Mouse (Mus musculus): ENCODE data around the gene Sh2d4b. TPM values are rescaled to one million over a fixed set of nuclear protein-coding genes. Genes with fewer than 3 reads are reported as not detected.

Gene Sh2d4b
- total RNA-seq, 4 experiments from 2014 or later: 1.6 to 2.7 (median 2.4) TPM

GRCm38 (mm10) chr14:40830505-40830904, 62.6 kb downstream of the Sh2d4b start:
- DNase-seq: no peak

- DNase-seq: no peak
Measured at GRCm38 (mm10) chr14:40830094-40830493, 63.0 kb downstream of the Sh2d4b start.

- DNase-seq: peak; percentile 58
Measured at GRCm38 (mm10) chr14:40818051-40818450, 75.0 kb downstream of the Sh2d4b start.

- no peak for DNase-seq
Measured at GRCm38 (mm10) chr14:40816715-40817114, 76.4 kb downstream of the Sh2d4b start.

- DNase-seq: no peak
Measured at GRCm38 (mm10) chr14:40791606-40792005, 101.5 kb downstream of the Sh2d4b start.

GRCm38 (mm10) chr14:40789110-40789509, 104.0 kb downstream of the Sh2d4b start:
- DNase-seq: no peak

- DNase-seq: peak; percentile 27
Measured at GRCm38 (mm10) chr14:40769097-40770090, 123.7 kb downstream of the Sh2d4b start.

Other genes with a start within 250 kb of the Sh2d4b start
- gene Tspan14, start 73.5 kb upstream of the Sh2d4b start, total RNA-seq (2022): 10 to 100 TPM; 31.2 to 34.6 (median 33.0) TPM
- gene Fam213a, start 120.5 kb upstream of the Sh2d4b start, total RNA-seq (2022): 10 to 100 TPM; 39.2 to 77.5 (median 71.6) TPM
- gene Dydc2, start 175.9 kb upstream of the Sh2d4b start, total RNA-seq (2022): 1 to 10 TPM in 3 of 4 experiments, under 1 TPM in 1; 0.93 to 2.4 (median 1.6) TPM
- gene Dydc1, start 179.6 kb upstream of the Sh2d4b start, total RNA-seq (2022): under 1 TPM in 1 of 4 experiments, not detected in 3; 0.37 TPM
- gene Mat1a, start 211.8 kb upstream of the Sh2d4b start, total RNA-seq (2022): 1 to 10 TPM in 1 of 4 experiments, under 1 TPM in 1, not detected in 2; 0.70 to 1.0 TPM
- gene Sftpa1, start 238.5 kb upstream of the Sh2d4b start, total RNA-seq (2022): 1 to 10 TPM in 1 of 4 experiments, under 1 TPM in 3; 0.18 to 1.0 (median 0.44) TPM

All from adrenal gland, adult 8-10 months (tissue).